Mouse (Mus musculus): ENCODE data around the gene Dok5. TPM values are rescaled to one million over a fixed set of nuclear protein-coding genes. Genes with fewer than 3 reads are reported as not detected.

Gene Dok5
- total and polyA plus RNA-seq, 3 experiments = not detected

DNA sequence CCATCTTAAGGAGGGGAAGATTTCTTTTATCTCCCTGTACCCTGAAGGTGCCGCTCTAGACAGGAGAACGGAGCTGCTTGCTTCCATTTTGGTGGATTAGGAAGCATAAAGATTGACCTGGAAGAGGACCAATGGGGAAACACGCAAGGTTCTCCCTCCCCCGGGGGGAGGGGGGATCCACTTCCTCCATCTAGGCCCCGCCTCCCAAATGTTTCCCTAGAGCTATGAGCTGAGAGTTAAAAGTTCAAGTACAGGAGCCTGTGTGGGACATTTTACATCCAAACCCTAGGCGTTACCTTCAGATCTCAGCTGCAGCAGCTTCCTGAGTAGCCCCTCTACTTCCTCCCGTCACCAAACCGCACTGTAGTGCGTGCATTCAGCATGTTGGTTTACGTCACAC is 56.5 kb downstream of the Dok5 start:
- Histone ChIP-seq H3K27me3 (ENCODE audit: control insufficient read depth in 1 of 2, insufficient read depth in 2 of 2, low read length in 2 of 2) (no peaks in the 10 kb centered on the region), H3K4me3 (ENCODE audit: control insufficient read depth in 1 of 2, insufficient read depth in 1 of 2, low read depth in 2 of 2, low read length in 2 of 2) (no peak overlapping the region)
- DNase-seq (ENCODE audit: low read depth, low spot score) = no peak

DNA sequence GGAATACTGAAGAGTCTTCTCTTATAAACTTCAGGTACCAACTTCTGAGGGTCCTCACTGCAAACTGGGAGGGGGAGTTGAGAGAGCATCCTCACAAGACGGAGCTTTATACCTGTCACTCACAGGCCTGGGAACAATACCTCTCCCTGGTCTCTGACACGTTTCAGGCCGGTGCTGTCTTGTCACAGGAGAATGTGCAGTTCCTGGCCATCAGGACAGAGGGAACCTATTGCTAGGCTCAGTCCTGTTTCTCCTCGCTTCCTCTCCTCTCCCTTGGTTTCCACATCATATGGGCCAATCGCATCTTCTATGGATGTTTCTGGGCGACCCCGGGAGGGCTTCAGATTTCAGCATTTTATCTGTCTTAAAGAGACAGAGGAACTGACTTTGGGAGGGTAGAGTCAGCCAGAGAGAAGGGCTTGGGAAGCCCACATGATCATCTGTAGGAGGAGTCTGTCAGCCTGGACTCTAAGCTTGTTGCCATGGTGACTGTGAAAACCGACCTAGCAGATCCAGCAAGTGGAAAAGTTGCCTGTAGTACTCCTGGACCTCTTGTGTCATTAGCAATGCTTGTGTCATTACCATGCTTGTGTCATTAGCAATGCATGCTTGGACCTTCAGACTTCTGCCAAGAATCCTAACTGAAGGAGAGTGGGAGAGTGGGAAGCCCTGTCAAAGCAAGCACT is 59.9 kb downstream of the Dok5 start:
- no peak overlapping the region for H3K27ac ChIP-seq (ENCODE audit: control insufficient read depth, low read depth, low read length)
- no peaks in the 10 kb centered on the region for H3K79me2 ChIP-seq (ENCODE audit: control insufficient read depth, insufficient read depth, low read length, poor library complexity)
- DNase-seq (ENCODE audit: low read depth, low spot score) = no peak
- H3K4me1 ChIP-seq (ENCODE audit: control insufficient read depth in 1 of 2, insufficient read depth in 2 of 2, low read length in 2 of 2) = no peaks in the 10 kb centered on the region
- no peaks in the 10 kb centered on the region for H3K27me3 ChIP-seq (ENCODE audit: control insufficient read depth in 1 of 2, insufficient read depth in 2 of 2, low read length in 2 of 2)
- TF ChIP-seq SIN3A (IDR thresholded peaks at IDR 0.05; ENCODE audit: low read length) (no peak), USF1 (IDR thresholded peaks at IDR 0.05; ENCODE audit: low read depth, low read length) (no peak), MYB (IDR thresholded peaks at IDR 0.05; ENCODE audit: low read depth, low read length) (no peak), ZC3H11A (IDR thresholded peaks at IDR 0.05; ENCODE audit: low read depth, low read length) (no peak), CTCF (IDR thresholded peaks at IDR 0.05 in 2 of 3, conservative IDR thresholded peaks at IDR 0.05 in 1 of 3; ENCODE audit: control insufficient read depth in 1 of 3, insufficient read depth in 1 of 3, low read depth in 2 of 3, low read length in 3 of 3, poor library complexity in 1 of 3, severe bottlenecking in 1 of 3) (no peak), GABPA (IDR thresholded peaks at IDR 0.05; ENCODE audit: low read depth, low read length) (no peak), TAL1 (IDR thresholded peaks at IDR 0.05; ENCODE audit: low read length) (no peak)
- no peaks in the 10 kb centered on the region for H3K9me3 ChIP-seq (replicated peaks; ENCODE audit: insufficient read depth, low read length)
- no peak overlapping the region for H3K9ac ChIP-seq (ENCODE audit: control insufficient read depth, low read depth, low read length, poor library complexity, severe bottlenecking)
- H3K36me3 ChIP-seq (ENCODE audit: control insufficient read depth in 1 of 2, insufficient read depth in 2 of 2, low read length in 2 of 2) = no peaks in the 10 kb centered on the region
- H3K4me3 ChIP-seq (ENCODE audit: control insufficient read depth in 1 of 2, insufficient read depth in 1 of 2, low read depth in 2 of 2, low read length in 2 of 2) = no peak overlapping the region

More for the DNA sequence above, 56.5 kb downstream of the Dok5 start:
- H3K9me3 ChIP-seq (replicated peaks; ENCODE audit: insufficient read depth, low read length) = no peaks in the 10 kb centered on the region
- TF ChIP-seq KAT2A (conservative IDR thresholded peaks at IDR 0.05; ENCODE audit: low read depth, low read length) = no peak
- no peak for TF ChIP-seq MAZ (IDR thresholded peaks at IDR 0.05; ENCODE audit: low read depth, low read length)
- no peak for TF ChIP-seq TAL1 (IDR thresholded peaks at IDR 0.05; ENCODE audit: low read length)
- TF ChIP-seq E2F4 (IDR thresholded peaks at IDR 0.05; ENCODE audit: borderline replicate concordance, low read depth, low read length) = no peak
- no peak for TF ChIP-seq SMC3 (IDR thresholded peaks at IDR 0.05; ENCODE audit: low read depth, low read length)
- no peak for TF ChIP-seq RAD21 (IDR thresholded peaks at IDR 0.05; ENCODE audit: low read depth, low read length)
- TF ChIP-seq POLR2AphosphoS2 (IDR thresholded peaks at IDR 0.05; ENCODE audit: low read length) = no peak
- no peak for TF ChIP-seq ZMIZ1 (IDR thresholded peaks at IDR 0.05; ENCODE audit: low read depth, low read length)
- TF ChIP-seq POLR2AphosphoS5 (IDR thresholded peaks at IDR 0.05; ENCODE audit: borderline replicate concordance, low read depth, low read length) = no peak
- H3K9ac ChIP-seq (ENCODE audit: control insufficient read depth, low read depth, low read length, poor library complexity, severe bottlenecking) = no peak overlapping the region
- H3K27ac ChIP-seq (ENCODE audit: control insufficient read depth, low read depth, low read length) = no peak overlapping the region
- no peaks in the 10 kb centered on the region for H3K4me1 ChIP-seq (ENCODE audit: control insufficient read depth in 1 of 2, insufficient read depth in 2 of 2, low read length in 2 of 2)
- no peaks in the 10 kb centered on the region for H3K36me3 ChIP-seq (ENCODE audit: control insufficient read depth in 1 of 2, insufficient read depth in 2 of 2, low read length in 2 of 2)
- no peaks in the 10 kb centered on the region for H3K79me2 ChIP-seq (ENCODE audit: control insufficient read depth, insufficient read depth, low read length, poor library complexity)

DNA sequence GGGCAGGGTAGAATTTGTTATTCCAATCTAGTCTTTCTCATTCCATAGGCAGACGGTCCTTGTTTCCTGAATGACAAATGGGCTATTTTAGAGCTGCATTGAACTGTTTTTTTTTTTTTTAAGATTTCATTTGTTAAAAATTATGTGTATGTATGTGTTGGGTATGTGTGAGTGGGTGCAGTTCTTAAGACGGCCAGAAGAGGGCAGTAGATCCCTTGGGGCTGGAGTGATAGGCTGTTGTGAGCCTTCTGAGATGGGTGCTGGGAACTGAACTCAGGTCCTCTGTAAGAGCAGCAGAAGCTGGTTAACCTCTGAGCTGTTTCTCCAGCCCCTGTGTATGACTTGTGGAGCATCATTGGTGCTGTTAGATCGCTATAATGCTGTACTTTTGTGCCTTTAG is 63.6 kb downstream of the Dok5 start:
- Histone ChIP-seq H3K4me1 (ENCODE audit: control insufficient read depth in 1 of 2, insufficient read depth in 2 of 2, low read length in 2 of 2) (no peaks in the 10 kb centered on the region), H3K27ac (ENCODE audit: control insufficient read depth, low read depth, low read length) (no peak overlapping the region), H3K9ac (ENCODE audit: control insufficient read depth, low read depth, low read length, poor library complexity, severe bottlenecking) (no peak overlapping the region), H3K27me3 (ENCODE audit: control insufficient read depth in 1 of 2, insufficient read depth in 2 of 2, low read length in 2 of 2) (no peaks in the 10 kb centered on the region), H3K79me2 (ENCODE audit: control insufficient read depth, insufficient read depth, low read length, poor library complexity) (no peaks in the 10 kb centered on the region), H3K9me3 (replicated peaks; ENCODE audit: insufficient read depth, low read length) (no peaks in the 10 kb centered on the region), H3K4me3 (ENCODE audit: control insufficient read depth in 1 of 2, insufficient read depth in 1 of 2, low read depth in 2 of 2, low read length in 2 of 2) (no peak overlapping the region), H3K36me3 (ENCODE audit: control insufficient read depth in 1 of 2, insufficient read depth in 2 of 2, low read length in 2 of 2) (no peaks in the 10 kb centered on the region)
- TF ChIP-seq ZC3H11A (IDR thresholded peaks at IDR 0.05; ENCODE audit: low read depth, low read length) (no peak), CTCF (IDR thresholded peaks at IDR 0.05 in 2 of 3, conservative IDR thresholded peaks at IDR 0.05 in 1 of 3; ENCODE audit: control insufficient read depth in 1 of 3, insufficient read depth in 1 of 3, low read depth in 2 of 3, low read length in 3 of 3, poor library complexity in 1 of 3, severe bottlenecking in 1 of 3) (peak; percentile 3 to 16 (median 14); a peak in 2 of 6 replicates)
- no peak for DNase-seq (ENCODE audit: low read depth, low spot score)
